Mouse (Mus musculus) large intestine, adult 2 months (tissue): ENCODE results near the gene Cacnb2. TPM values are rescaled to one million over a fixed set of nuclear protein-coding genes. Genes with fewer than 3 reads are reported as not detected.

Experiments
- DNase-seq: peaks from one replicate; pipeline ENCODE4 v3.0.0-alpha.2; 2012; ENCODE audit warnings: low read depth, low spot score
- WGBS: fragments of 180-500 bp; shearing (Covaris S2); methylation state at CpG from one replicate; pipeline ENCODE4 v1.1.7; 2018; 5-methylcytosine and 5-hydroxymethylcytosine counted together
- polyA plus RNA-seq: library from polyadenylated mRNA; depleted of rRNA; stranded (reverse); fragments of >200 nt; gene quantifications from 2 replicates; pipeline ENCODE4 v1.2.3, GENCODE M21; 2012

The Cacnb2 gene
- polyA plus RNA-seq, 1 experiment, result 1.7 TPM

DNA sequence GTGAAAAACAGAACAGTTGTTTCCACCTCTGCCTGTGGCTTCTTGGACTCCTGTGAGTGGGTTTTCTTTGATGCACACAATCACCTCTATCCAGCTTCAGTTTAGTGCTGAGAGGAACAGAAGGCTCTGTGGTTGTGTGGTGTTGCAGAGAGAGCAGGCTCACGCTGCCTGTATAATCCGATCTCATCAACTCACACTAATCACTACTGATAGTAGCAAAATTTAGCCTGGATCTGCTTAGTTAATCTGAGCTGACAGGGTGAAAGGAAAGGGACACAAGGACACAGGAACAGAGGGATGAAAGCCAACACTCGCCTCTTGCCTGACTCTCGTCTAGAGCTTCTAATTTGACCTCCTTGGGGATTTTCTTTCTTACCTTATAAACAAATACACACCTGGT is 160.0 kb downstream of the Cacnb2 start:
- WGBS, result 80% methylated on average over 4 of the region's 4 CpGs
- DNase-seq, result no peak

DNA sequence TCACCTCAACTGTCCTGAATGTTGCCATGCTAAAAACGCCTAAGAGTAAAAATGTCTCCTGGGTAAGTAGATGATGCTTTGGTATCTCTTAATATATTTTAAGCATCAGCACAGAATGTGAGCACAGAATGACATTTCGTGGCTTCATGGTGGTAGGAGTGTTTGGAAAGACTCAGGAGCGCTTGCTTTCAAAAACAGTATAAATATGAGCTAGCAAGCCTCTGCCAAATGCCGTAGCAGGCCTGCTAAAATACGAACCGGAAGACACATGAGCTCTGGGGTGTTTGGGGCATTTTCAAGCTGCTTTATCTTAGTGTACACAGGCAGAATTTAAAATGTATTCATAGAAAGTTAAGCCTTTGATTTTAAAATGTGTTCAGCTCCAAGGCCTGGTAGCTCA is 161.0 kb downstream of the Cacnb2 start:
- whole genome bisulfite sequencing, result 77% methylated on average over 6 of the region's 6 CpGs
- DNase-seq, result no peak

DNA sequence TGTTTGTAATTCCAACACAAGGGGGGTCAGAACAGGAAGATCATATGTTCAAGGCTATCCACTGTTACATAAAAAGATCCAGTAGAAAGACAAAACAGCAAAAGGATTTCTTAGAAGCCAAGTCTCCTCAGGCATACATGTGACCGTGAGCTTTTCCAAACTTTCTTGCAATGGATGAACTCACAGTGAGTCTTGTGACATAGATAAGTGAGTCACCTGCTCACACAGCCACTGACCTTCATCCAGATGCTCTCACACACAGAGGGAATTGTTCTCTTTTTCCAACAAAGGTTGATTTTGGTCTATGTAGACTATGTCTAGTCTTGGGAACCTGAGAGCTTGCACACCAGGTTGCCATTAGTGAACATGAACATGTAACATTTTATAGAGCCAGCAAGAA is 166.6 kb downstream of the Cacnb2 start:
- no peak for DNase-seq
- WGBS, result 81% methylated on average over 1 of the region's 1 CpGs

DNA sequence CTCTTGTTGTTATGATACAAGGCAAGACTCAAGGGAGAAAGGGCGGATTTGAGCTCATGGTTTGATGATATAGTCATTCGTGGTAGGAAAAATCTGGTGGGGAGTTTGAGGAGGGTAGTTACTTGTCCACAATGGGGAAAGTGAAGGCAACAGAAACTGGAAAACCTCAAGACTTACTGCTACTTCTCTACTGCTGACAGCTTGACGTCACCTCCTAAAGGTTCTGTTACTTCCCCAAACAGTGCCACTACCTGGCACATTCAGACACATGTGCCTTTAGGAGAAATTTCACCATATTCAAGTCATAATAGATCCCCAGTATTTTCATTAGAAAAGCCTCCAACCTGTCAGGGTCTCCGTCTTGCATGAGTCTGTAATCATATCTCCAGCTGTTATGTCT is 167.7 kb downstream of the Cacnb2 start:
- 78% methylated on average over 4 of the region's 4 CpGs for WGBS
- no peak for DNase-seq

DNA sequence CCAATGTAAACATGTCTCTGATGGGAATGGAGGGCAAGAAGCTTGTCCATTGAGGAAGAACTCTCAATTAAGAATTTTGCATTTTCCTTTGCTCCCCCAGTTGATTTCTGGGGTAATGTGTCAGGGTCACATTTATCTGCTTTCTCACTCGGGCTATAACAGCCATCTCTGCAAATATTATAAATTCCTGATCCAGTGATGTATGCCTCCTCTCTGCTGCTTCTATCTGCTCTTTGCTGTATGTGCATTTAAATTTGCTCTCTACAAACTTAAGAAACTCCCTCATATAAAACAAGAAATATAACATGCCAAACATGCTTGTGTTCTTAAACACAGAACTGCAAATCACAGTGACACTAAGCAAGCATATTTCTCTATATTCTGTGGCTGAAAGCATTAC is 171.5 kb downstream of the Cacnb2 start:
- DNase-seq, result no peak
- 29% methylated on average over 1 of the region's 1 CpGs for WGBS

DNA sequence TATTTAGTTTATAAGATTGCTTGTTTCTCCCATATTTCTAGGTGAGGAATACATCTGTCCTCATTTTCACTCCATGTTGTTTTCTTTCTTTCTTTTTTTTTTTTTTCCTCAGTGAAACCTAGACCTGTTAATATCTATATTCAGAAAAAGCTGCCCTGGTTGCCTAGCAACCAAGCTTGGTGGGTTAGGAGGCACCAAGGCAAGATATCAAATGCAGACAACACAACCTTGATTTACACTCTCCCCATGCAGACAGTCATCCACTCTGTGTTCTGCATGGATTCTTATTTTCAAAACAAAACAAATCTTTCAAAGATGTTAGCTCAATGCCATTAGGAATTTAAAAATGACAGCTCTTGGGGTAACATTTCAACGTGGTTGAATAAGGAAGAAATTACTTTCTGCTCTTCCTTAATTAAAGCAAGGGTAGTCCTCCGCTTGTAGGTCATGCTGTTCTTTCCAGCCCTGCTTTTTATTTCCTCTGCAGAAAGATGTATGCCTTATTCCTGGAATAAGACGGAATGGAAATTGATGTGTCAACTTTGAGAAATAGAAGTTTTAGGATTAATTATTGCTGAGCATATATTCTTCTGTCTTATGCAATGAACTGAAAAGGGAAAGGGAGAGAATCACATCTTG is 172.1 kb downstream of the Cacnb2 start:
- WGBS, result 72% methylated on average over 3 of the region's 3 CpGs
- DNase-seq, result no peak

DNA sequence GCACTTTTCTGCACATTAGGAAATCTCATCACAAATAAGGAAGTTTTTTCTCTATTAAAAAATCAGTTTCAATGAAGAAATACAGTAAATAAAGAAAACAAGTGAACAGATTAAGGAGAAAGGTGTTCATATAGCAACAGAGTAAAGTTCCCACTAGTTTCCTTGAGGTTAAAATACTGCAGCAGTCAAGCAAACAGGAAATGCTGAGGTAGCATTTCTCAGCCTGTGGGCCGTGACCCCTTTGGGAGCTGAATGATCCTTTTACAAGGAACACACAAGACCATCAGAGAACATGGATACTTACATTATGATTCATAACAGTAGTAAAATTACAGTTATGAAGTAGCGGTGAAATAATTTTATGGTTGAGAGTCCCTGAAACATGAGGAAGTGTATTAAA is 185.1 kb downstream of the Cacnb2 start:
- 88% methylated on average over 2 of the region's 2 CpGs for WGBS
- DNase-seq, result no peak

DNA sequence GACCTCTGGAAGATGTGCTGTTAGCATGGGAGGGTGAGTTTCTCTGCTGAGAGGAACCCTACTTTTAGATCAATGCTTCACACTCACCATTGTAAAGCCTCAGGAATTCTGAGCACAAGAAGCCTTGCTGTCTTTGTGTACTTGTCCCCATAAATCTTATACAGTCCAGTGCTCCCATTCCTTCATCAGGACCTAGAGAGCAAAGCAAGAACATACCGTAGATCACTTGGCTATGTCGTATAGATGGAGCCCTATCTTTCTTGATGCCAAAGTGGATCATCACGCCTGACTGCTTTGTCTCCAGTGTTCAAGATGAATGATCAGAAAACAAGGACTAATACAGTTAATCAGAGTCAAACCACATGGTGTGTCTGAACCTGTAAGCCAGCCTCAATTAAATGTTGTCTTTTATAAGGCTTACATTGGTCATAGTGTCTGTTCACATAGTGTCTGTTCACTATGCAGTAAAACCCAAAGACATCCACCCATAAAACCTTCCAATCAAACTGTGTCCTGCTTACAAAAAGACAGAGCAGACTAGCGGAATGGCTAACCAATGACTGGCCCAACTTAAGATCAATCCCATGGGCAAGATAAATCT is 198.7 kb downstream of the Cacnb2 start:
- DNase-seq, result no peak
- 92% methylated on average over 4 of the region's 4 CpGs for WGBS

DNA sequence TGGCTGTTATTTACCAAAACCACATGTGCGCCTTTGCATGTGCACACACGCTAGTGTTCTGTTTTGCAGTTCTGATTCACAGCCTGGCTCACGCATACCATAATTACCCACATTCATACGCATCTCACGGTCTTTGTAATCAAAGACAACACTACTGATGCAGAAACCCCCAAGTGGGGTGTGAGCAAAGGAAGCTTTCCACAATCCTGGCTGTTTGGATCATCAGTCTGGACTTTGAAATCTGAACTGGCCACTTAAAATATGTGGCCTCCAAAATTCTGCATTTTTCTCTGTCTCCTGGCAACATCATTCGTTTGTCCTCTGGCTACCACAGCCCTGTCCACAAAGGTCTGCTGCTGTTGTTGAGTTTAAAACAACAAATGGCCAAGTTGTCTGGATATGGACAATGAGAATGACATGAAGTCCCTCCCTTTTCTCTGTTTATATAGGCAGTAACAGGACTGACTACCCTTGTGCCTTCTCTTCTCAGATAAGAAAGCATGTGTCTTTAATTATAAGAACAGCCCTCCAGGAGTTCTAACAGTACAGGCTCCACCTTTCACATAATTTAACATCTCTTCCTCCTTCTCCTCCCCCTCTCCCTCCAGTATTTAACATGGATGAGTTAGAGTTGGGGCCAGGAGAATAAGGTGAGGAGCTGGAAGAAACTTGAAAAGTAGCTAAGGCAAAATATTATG is 204.9 kb downstream of the Cacnb2 start:
- DNase-seq, result no peak
- WGBS, result 74% methylated on average over 6 of the region's 6 CpGs

DNA sequence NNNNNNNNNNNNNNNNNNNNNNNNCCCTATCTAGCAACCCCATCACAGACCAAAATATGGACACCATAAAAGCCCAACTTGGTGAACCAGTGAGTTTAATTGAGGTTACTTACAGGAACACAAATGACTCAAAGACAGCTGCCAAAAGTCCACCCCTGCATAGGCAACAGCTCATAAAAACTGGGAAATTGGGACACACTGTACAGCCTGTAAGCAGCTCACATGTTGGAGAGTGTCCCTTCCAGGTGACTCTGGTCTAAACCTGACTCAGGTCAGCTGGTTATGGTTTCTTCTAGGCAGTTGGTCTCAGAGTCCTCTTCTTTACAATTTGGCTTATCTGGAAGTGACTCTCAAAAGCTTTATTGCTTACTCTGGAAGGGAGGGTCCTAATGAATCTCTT is 212.1 kb downstream of the Cacnb2 start:
- DNase-seq, result no peak

DNA sequence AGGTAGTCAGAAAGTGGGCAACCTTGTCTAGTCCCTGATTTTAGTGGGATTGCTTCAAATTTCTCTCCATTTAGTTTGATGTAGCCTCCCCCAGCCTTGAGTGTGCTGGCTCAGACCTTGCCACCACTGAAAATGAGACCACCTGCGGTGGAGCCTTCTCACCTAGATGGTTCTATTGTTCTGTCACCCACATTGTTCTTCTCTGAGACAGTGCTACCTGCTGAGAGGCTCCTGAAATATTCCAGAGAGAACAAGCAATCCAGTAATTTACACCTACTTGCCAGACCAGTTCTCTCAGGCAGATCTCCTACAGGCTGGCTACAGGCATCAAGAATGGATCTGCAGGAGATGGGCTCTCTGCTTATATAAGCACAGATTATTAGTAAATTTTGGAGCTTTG is 215.8 kb downstream of the Cacnb2 start:
- WGBS, result 47% methylated on average over 1 of the region's 1 CpGs

DNA sequence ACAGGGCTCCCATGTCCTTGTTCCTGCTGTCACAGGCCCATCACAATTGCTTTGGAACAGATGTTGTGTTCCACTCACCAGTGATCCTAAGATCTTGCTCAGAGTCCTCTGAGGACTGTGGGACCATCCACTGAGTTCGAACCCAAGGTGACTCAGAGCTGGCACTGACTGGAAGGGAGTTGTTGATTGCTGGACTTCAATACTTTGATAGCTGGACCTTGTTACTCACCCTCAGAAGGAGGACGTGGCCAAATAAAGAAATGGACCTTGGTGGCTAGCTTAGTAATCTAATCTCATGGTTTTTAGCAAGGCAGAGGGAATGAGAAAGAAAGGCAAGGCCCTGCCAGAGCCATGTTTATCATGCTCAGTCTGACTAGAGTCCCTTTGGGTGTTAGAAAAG is 218.1 kb downstream of the Cacnb2 start:
- 76% methylated on average over 2 of the region's 2 CpGs for WGBS

More for the DNA sequence above, 215.8 kb downstream of the Cacnb2 start:
- no peak for DNase-seq

DNA sequence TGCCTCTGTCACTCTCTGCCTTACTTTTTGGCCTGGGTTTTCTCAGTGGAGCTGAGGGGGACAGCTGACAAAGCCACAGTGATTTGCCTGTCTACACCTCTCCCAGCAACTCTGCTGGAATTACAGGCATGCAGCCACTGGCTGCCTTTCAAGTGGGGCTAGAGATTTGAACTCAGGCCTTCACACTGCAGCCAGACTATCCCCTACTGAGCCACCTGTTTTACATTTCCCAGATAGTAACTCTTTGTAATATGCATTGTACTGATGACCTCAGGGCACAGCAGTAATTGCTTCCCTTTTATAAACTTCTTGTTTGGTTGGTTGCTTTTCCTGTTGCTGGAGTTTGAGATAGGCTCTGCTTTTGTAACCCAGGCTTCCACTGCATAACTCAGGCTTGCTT is 220.2 kb downstream of the Cacnb2 start:
- DNase-seq, result no peak

More for the DNA sequence above, 218.1 kb downstream of the Cacnb2 start:
- no peak for DNase-seq

DNA sequence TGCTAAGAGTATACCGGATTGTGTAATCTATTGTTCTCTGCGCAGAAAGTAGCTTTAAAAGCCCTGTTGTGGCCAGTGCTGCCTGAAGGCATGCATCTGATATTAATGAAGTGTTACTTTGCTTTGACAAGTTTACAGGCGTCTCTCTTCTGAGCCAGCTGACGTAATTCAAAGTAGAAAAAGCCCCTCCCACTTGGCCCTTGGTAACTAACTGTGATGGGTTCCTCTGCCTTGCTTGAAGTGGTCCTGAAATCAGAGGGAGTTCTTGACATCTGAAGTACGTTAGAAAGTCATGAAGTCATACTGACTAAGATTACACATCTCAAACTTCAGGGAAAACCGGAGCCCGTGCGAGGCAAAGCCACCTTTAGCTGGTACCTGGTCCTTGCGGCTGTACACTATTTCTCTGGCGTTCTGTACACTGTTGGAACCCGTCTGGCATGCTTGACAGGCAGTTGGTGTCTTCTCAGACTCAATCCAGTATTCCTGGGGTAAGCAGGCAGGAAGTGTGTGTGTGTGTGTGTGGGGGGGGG is 221.0 kb downstream of the Cacnb2 start:
- no peak for DNase-seq
- 48% methylated on average over 11 of the region's 11 CpGs for WGBS

DNA sequence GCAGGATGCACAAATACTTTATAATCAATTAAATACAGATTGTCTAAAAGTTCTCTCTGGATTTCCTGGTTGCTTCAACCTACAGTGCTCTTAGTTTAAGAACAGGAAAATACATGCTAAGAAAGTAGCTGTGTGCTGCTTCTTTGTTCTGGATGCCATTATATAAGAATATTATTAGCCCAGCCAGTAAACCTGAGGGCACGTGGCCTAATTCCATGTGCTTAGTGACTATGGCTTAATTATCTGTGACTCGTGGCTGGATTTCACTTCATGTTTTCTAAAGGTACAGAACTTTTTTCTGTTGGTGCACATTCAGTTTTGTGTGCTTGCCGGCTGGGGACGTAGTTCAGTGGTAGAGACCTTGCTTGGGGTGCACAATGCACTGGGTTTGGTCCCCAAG is 222.3 kb downstream of the Cacnb2 start:
- 85% methylated on average over 4 of the region's 4 CpGs for WGBS

DNA sequence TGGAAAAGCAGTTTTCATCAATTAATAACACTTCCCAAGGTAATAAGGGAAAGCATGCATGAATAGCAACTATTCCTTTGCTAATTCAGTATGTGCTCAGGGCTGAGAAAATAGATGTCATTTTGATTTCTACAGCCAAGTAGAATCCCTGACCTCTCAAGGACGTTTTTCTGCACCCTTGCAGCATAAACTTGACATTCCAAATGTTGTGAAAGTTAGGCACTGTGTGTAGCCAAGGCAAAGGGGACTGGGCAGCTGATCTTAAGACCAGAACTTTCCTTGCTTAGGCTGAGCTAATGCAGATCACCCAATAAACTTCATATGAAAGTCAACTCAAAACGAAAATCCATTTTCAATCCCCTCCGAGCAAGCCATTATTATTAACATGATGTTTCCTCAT is 226.6 kb downstream of the Cacnb2 start:
- WGBS, result 49% methylated on average over 3 of the region's 3 CpGs
- DNase-seq, result no peak

More for the DNA sequence above, 222.3 kb downstream of the Cacnb2 start:
- no peak for DNase-seq

DNA sequence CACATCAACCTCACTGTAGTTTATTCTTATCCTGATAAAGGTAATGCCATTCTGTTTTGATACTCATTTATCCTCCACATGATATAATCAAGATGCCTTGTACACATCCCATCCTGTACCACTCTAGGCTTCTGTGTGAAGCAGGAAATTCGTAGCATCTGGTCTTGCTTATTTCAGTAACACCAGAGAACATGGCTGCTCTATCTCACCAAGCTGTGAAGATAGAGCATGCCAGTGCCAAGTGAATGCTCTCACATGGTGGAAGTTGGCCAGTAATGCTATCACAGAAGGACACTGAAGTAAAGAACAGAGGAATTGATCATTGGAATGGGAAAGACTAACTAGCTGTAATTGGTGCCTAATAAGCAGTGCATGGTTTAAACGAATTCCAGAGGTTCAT is 228.4 kb downstream of the Cacnb2 start:
- WGBS, result 74% methylated on average over 2 of the region's 2 CpGs
- no peak for DNase-seq

DNA sequence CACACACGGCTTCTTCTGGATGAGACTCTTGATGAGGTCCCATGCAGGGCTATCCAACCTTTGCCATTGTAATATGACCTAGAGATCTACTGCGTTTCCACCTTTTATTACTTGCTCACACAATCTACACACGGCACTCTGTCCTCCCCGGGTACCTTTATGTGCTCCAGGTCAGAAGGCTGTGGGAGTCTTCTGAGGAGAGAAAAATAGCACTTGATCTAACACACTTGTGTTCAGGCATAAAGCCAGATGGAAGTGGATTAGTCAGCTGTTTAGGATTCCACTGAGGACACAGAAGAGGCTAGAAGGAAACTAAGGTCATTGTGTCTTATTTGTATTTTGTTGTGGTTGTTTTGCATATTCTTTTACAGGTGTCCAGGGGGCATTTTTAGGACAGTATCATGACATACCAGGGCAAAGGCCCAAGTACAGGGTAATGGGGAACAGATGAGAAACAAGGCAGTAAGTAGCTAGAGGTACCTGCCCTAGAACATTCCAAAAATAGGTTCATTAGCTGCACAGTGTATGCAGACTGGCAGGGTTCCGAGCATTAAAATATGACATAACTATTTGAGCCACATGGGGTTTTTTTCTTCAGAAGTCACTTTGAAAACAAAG is 231.9 kb downstream of the Cacnb2 start:
- DNase-seq, result no peak
- 48% methylated on average over 5 of the region's 5 CpGs for WGBS

DNA sequence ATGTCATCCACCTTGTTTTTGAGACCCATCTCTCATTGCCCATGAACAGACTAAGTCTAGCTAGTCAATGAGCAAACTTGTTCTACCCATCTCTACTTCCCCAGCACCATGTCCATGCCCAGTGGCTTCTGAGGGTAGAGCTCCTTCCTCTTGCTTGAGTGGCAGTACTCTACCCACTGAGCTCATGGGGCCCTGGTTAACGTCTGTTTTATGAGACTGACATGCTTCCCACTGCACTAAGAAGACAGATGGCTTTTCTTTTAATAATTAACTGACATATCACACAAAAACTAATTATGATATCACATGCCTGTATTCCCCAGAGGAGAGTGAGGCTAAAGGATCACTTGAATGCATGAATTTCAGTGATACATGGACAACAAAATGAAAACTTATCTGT is 238.4 kb downstream of the Cacnb2 start:
- 20% methylated on average over 1 of the region's 1 CpGs for WGBS
- no peak for DNase-seq

DNA sequence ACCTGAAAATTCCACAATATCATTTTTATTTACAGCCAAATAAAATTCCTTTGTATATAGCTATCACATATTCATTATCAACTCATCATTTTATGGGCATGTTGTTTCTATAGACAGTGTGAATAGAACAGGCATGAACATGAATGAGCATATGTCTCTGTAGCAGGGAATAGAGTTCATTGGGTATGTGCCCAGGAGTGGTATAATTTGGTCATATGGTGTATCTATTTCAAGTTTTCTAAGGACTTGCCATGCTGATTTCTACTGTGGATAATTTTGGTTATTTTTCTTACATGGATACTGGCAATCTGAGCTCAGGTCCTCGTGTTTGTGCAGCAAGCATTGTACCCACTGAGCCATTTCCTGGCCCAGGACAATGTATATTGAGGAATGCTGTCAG is 243.8 kb downstream of the Cacnb2 start:
- WGBS, result 53% methylated on average over 1 of the region's 1 CpGs

DNA sequence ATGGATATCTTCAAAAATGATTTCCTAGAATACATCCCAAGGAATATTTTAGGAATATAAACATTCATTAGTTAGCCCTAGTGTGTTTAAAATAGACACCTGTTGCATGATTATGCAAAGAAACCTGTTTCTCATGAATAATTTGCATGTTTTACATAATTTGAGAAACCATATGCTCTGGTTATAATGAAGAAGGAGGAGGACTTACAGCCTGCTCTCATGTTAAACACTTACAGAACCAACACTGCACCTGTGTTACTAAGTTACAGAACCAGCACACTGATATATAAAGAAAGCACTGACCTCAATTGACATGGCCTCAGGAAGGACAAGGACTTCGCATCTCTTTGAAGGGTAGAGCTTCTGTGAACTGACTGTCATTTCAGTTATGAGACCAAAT is 244.3 kb downstream of the Cacnb2 start:
- 80% methylated on average over 1 of the region's 1 CpGs for WGBS
- DNase-seq, result no peak

More for the DNA sequence above, 243.8 kb downstream of the Cacnb2 start:
- DNase-seq, result no peak
